Mouse (Mus musculus) lung, embryonic 15.5 days (tissue): ENCODE measurements at regions not wholly inside any gene's neighbourhood (a gene's known extent, or its start where the extent isn't known, plus 50 kb on each side); places are given as distances from the start of the nearest gene placed in this dataset.

ENCODE experiments used
- ATAC-seq: fragments of 200-750 bp; cut with Nextera tagmentation; 2 replicates; pipeline ENCODE4 v1.8.0; 2017; ENCODE audit warnings: moderate number of reproducible peaks, borderline replicate concordance; ENCODE audit not compliant: low FRiP score, low TSS enrichment; ENCODE audit errors: extremely low read depth
- H3K27ac ChIP-seq: fragments of 300-500 bp; sonication (generic); 2 replicates; pipeline ENCODE4 v1.5.1; 2015; ENCODE audit warnings: moderate library complexity, mild to moderate bottlenecking, inconsistent platforms
- H3K27me3 ChIP-seq: fragments of 300-500 bp; sonication (generic); 2 replicates; pipeline ENCODE4 v1.6.1; 2015; ENCODE audit warnings: inconsistent platforms
- H3K36me3 ChIP-seq: fragments of 300-500 bp; sonication (generic); 2 replicates; pipeline ENCODE4 v1.6.1; 2015; ENCODE audit warnings: inconsistent platforms
- H3K4me1 ChIP-seq: fragments of 300-500 bp; sonication (generic); 2 replicates; pipeline ENCODE4 v1.6.1; 2015; ENCODE audit warnings: inconsistent platforms
- H3K4me2 ChIP-seq: fragments of 300-500 bp; sonication (generic); 2 replicates; pipeline ENCODE4 v1.6.1; 2015; ENCODE audit warnings: inconsistent platforms, mild to moderate bottlenecking, moderate library complexity
- H3K4me3 ChIP-seq: fragments of 300-500 bp; sonication (generic); 2 replicates; pipeline ENCODE4 v1.5.1; 2015; ENCODE audit warnings: mild to moderate bottlenecking, inconsistent platforms
- H3K9ac ChIP-seq: fragments of 300-500 bp; sonication (generic); 2 replicates; pipeline ENCODE4 v1.6.1; 2015; ENCODE audit warnings: inconsistent platforms
- H3K9me3 ChIP-seq: fragments of 300-500 bp; sonication (generic); 2 replicates; pipeline ENCODE4 v1.6.1; 2016; ENCODE audit warnings: inconsistent platforms
- WGBS: fragments of 180-500 bp; shearing (Covaris S2); methylation state at CpG from one replicate; pipeline ENCODE4 v1.1.7; 2015; 5-methylcytosine and 5-hydroxymethylcytosine counted together

GRCm38 (mm10) chr17:68134373-68134772, 130.5 kb upstream of the Arhgap28 start:
- WGBS, result 43% methylated on average over 10 of the region's 10 CpGs
- ATAC-seq, result no peak

GRCm38 (mm10) chr17:68135436-68135835, 131.5 kb upstream of the Arhgap28 start:
- Histone ChIP-seq H3K27me3 (no peaks in the 10 kb centered on the region), H3K4me3 (no peak overlapping the region), H3K4me2 (no peak overlapping the region), H3K9ac (no peak overlapping the region), H3K9me3 (no peaks in the 10 kb centered on the region), H3K36me3 (no peaks in the 10 kb centered on the region), H3K27ac (no peak overlapping the region), H3K4me1 (0 out of 2 replicates have a peak, but pooled peaks cover under 1% of the 10 kb centered on the region)
- 47% methylated on average over 5 of the region's 5 CpGs for WGBS
- no peak for ATAC-seq

More at GRCm38 (mm10) chr17:68134373-68134772, 130.5 kb upstream of the Arhgap28 start:
- Histone ChIP-seq H3K27ac (no peak overlapping the region), H3K9ac (no peak overlapping the region), H3K4me3 (no peak overlapping the region), H3K9me3 (no peaks in the 10 kb centered on the region), H3K27me3 (no peaks in the 10 kb centered on the region), H3K36me3 (no peaks in the 10 kb centered on the region), H3K4me1 (0 out of 2 replicates have a peak, but pooled peaks cover 3% of the 10 kb centered on the region), H3K4me2 (no peak overlapping the region)

- ATAC-seq, result no peak
- Histone ChIP-seq H3K36me3 (no peaks in the 10 kb centered on the region), H3K4me3 (no peak overlapping the region), H3K9me3 (no peaks in the 10 kb centered on the region), H3K27ac (no peak overlapping the region), H3K4me2 (no peak overlapping the region), H3K27me3 (no peaks in the 10 kb centered on the region), H3K4me1 (no peaks in the 10 kb centered on the region), H3K9ac (no peak overlapping the region)
- WGBS, result 84% methylated on average over 7 of the region's 7 CpGs
Observed at GRCm38 (mm10) chr17:68143307-68143706, 130.3 kb upstream of the L3mbtl4 start.

GRCm38 (mm10) chr17:68149237-68149792, 124.3 kb upstream of the L3mbtl4 start:
- no peaks in the 10 kb centered on the region for H3K9me3 ChIP-seq
- no peaks in the 10 kb centered on the region for H3K36me3 ChIP-seq
- ATAC-seq, result no peak
- H3K4me3 ChIP-seq, result no peak overlapping the region
- WGBS, result 91% methylated on average over 10 of the region's 10 CpGs
- H3K27ac ChIP-seq, result no peak overlapping the region
- H3K4me2 ChIP-seq, result no peak overlapping the region
- no peak overlapping the region for H3K9ac ChIP-seq
- no peaks in the 10 kb centered on the region for H3K4me1 ChIP-seq
- H3K27me3 ChIP-seq, result no peaks in the 10 kb centered on the region

- H3K36me3 ChIP-seq, result no peaks in the 10 kb centered on the region
- no peak overlapping the region for H3K9ac ChIP-seq
- H3K4me2 ChIP-seq, result no peak overlapping the region
- ATAC-seq, result no peak
- no peak overlapping the region for H3K4me3 ChIP-seq
- peaks cover 14% of the 10 kb centered on the region; the same call in 1 of the 2 replicates for H3K4me1 ChIP-seq
- 83% methylated on average over 11 of the region's 11 CpGs for WGBS
- no peaks in the 10 kb centered on the region for H3K9me3 ChIP-seq
- H3K27ac ChIP-seq, result no peak overlapping the region
- H3K27me3 ChIP-seq, result no peaks in the 10 kb centered on the region
Observed at GRCm38 (mm10) chr17:68152438-68153120, 121.0 kb upstream of the L3mbtl4 start.

GRCm38 (mm10) chr17:68154879-68155278, 118.7 kb upstream of the L3mbtl4 start:
- Histone ChIP-seq H3K4me2 (no peak overlapping the region), H3K4me3 (no peak overlapping the region), H3K4me1 (peaks cover 29% of the 10 kb centered on the region), H3K36me3 (no peaks in the 10 kb centered on the region), H3K9ac (no peak overlapping the region), H3K27me3 (no peaks in the 10 kb centered on the region), H3K9me3 (no peaks in the 10 kb centered on the region), H3K27ac (no peak overlapping the region)
- no peak for ATAC-seq
- 74% methylated on average over 4 of the region's 4 CpGs for WGBS

GRCm38 (mm10) chr17:68158172-68158651, 115.4 kb upstream of the L3mbtl4 start:
- Histone ChIP-seq H3K4me3 (no peak overlapping the region), H3K36me3 (no peaks in the 10 kb centered on the region), H3K9ac (peak overlapping the region; percentile 3; the same call in 1 of the 2 replicates), H3K27ac (peak overlapping the region; percentile 91), H3K4me1 (peaks cover 31% of the 10 kb centered on the region), H3K4me2 (no peak overlapping the region; the same call in 1 of the 2 replicates), H3K9me3 (no peaks in the 10 kb centered on the region), H3K27me3 (no peaks in the 10 kb centered on the region)
- WGBS, result 42% methylated on average over 13 of the region's 13 CpGs
- peak; percentile 96 for ATAC-seq

GRCm38 (mm10) chr17:68161107-68161506, 112.5 kb upstream of the L3mbtl4 start:
- 63% methylated on average over 2 of the region's 2 CpGs for WGBS
- Histone ChIP-seq H3K36me3 (no peaks in the 10 kb centered on the region), H3K9ac (no peak overlapping the region), H3K27me3 (no peaks in the 10 kb centered on the region), H3K27ac (no peak overlapping the region), H3K4me3 (no peak overlapping the region), H3K9me3 (no peaks in the 10 kb centered on the region), H3K4me2 (no peak overlapping the region), H3K4me1 (peaks cover 45% of the 10 kb centered on the region)
- no peak for ATAC-seq

- H3K4me3 ChIP-seq, result no peak overlapping the region
- H3K4me1 ChIP-seq, result peaks cover 34% of the 10 kb centered on the region
- peak overlapping the region; percentile 92 for H3K27ac ChIP-seq
- H3K36me3 ChIP-seq, result no peaks in the 10 kb centered on the region
- no peaks in the 10 kb centered on the region for H3K27me3 ChIP-seq
- no peaks in the 10 kb centered on the region for H3K9me3 ChIP-seq
- WGBS, result 30% methylated on average over 4 of the region's 4 CpGs
- no peak for ATAC-seq
- no peak overlapping the region for H3K4me2 ChIP-seq
- H3K9ac ChIP-seq, result no peak overlapping the region
Observed at GRCm38 (mm10) chr17:68163545-68163944, 110.1 kb upstream of the L3mbtl4 start.

GRCm38 (mm10) chr17:68164666-68165065, 108.9 kb upstream of the L3mbtl4 start:
- no peaks in the 10 kb centered on the region for H3K36me3 ChIP-seq
- H3K4me2 ChIP-seq, result no peak overlapping the region; the same call in 1 of the 2 replicates
- WGBS, result 36% methylated on average over 2 of the region's 2 CpGs
- H3K9me3 ChIP-seq, result no peaks in the 10 kb centered on the region
- ATAC-seq, result peak; percentile 32
- H3K9ac ChIP-seq, result no peak overlapping the region
- no peaks in the 10 kb centered on the region for H3K27me3 ChIP-seq
- peak overlapping the region; percentile 92 for H3K27ac ChIP-seq
- H3K4me1 ChIP-seq, result peaks cover 27% of the 10 kb centered on the region
- H3K4me3 ChIP-seq, result no peak overlapping the region

- Histone ChIP-seq H3K36me3 (no peaks in the 10 kb centered on the region), H3K27me3 (no peaks in the 10 kb centered on the region), H3K4me2 (peak overlapping the region; percentile 37), H3K9me3 (no peaks in the 10 kb centered on the region), H3K4me1 (peaks cover 27% of the 10 kb centered on the region), H3K4me3 (no peak overlapping the region), H3K9ac (no peak overlapping the region), H3K27ac (peak overlapping the region; percentile 92)
- WGBS, result 12% methylated on average over 15 of the region's 15 CpGs
- ATAC-seq, result peak; percentile 89
Observed at GRCm38 (mm10) chr17:68165171-68165825, 108.3 kb upstream of the L3mbtl4 start.

- H3K36me3 ChIP-seq, result no peaks in the 10 kb centered on the region
- no peaks in the 10 kb centered on the region for H3K27me3 ChIP-seq
- ATAC-seq, result no peak
- no peak overlapping the region for H3K4me3 ChIP-seq
- 0 out of 2 replicates have a peak overlapping the region, but pooled peaks have one; percentile 12 for H3K4me2 ChIP-seq
- 41% methylated on average over 4 of the region's 4 CpGs for WGBS
- H3K4me1 ChIP-seq, result peaks cover 27% of the 10 kb centered on the region
- peak overlapping the region; percentile 92 for H3K27ac ChIP-seq
- no peaks in the 10 kb centered on the region for H3K9me3 ChIP-seq
- H3K9ac ChIP-seq, result no peak overlapping the region
Observed at GRCm38 (mm10) chr17:68166397-68166796, 107.2 kb upstream of the L3mbtl4 start.
